Mouse (Mus musculus) bone marrow, adult 2 months (tissue): ENCODE data around the gene Gm7168.
"Not testable (repeated sequence)": the region's sequence is repeated elsewhere in the genome, so short reads cannot be mapped to it uniquely, and the experiment has no call there.

ENCODE experiments used
- CTCF ChIP-seq: fragments of 200-500 bp; IDR thresholded peaks from 2 replicates; pipeline ENCODE4 v1.5.1; 2011; ENCODE audit warnings: low read length, control low read depth; ENCODE audit not compliant: control insufficient read depth, insufficient read depth
- POLR2A ChIP-seq: fragments of 200-500 bp; IDR thresholded peaks from 2 replicates; pipeline ENCODE4 v1.6.1; 2011; ENCODE audit warnings: low read depth, mild to moderate bottlenecking, control low read depth, low read length, borderline replicate concordance; ENCODE audit not compliant: control insufficient read depth

GRCm38 (mm10) chr17:13970796-13971195, 22.6 kb downstream of the Gm7168 start:
- TF ChIP-seq POLR2A, CTCF: not testable (repeated sequence)
